Mouse (Mus musculus) midbrain, embryonic 14.5 days (tissue): ENCODE measurements at regions not wholly inside any gene's neighbourhood (a gene's known extent, or its start where the extent isn't known, plus 50 kb on each side); places are given as distances from the start of the nearest gene placed in this dataset. TPM values are rescaled to one million over a fixed set of nuclear protein-coding genes. Genes with fewer than 3 reads are reported as not detected.

ENCODE experiments used
- ATAC-seq: fragments of 200-750 bp; cut with Nextera tagmentation; 2 replicates; pipeline ENCODE4 v1.8.0; 2017; ENCODE audit warnings: moderate number of reproducible peaks, moderate library complexity; ENCODE audit not compliant: low FRiP score, low TSS enrichment
- DNase-seq: peaks from one replicate; pipeline ENCODE4 v3.0.0-alpha.2; 2015
- H3K27ac ChIP-seq: fragments of 300-500 bp; sonication (generic); replicated peaks from 2 replicates; pipeline ENCODE4 v1.5.1; 2014; ENCODE audit warnings: mild to moderate bottlenecking, low read depth, low read length, moderate library complexity
- H3K27me3 ChIP-seq: fragments of 300-500 bp; sonication (generic); 2 replicates; pipeline ENCODE4 v1.6.1; 2014; ENCODE audit warnings: low read length, control low read depth, mixed read lengths; ENCODE audit not compliant: control insufficient read depth, insufficient read depth
- H3K36me3 ChIP-seq: fragments of 300-500 bp; sonication (generic); 2 replicates; pipeline ENCODE4 v1.6.1; 2014; ENCODE audit warnings: low read length, control low read depth; ENCODE audit not compliant: control insufficient read depth, insufficient read depth
- H3K4me1 ChIP-seq: fragments of 300-500 bp; sonication (generic); 2 replicates; pipeline ENCODE4 v1.6.1; 2014; ENCODE audit warnings: mild to moderate bottlenecking, antibody characterized with exemption, low read length, control low read depth; ENCODE audit not compliant: control insufficient read depth, insufficient read depth
- H3K4me2 ChIP-seq: fragments of 300-500 bp; sonication (generic); 2 replicates; pipeline ENCODE4 v1.6.1; 2014; ENCODE audit warnings: mild to moderate bottlenecking, low read length, moderate library complexity
- H3K4me3 ChIP-seq: fragments of 300-500 bp; sonication (generic); replicated peaks from 2 replicates; pipeline ENCODE4 v1.5.1; 2014; ENCODE audit warnings: low read depth, low read length
- H3K9ac ChIP-seq: fragments of 300-500 bp; sonication (generic); replicated peaks from 2 replicates; pipeline ENCODE4 v1.6.1; 2014; ENCODE audit warnings: mild to moderate bottlenecking, low read length, moderate library complexity
- H3K9me3 ChIP-seq: fragments of 300-500 bp; sonication (generic); 2 replicates; pipeline ENCODE4 v1.6.1; 2016; ENCODE audit warnings: low read length, control low read depth, mixed read lengths; ENCODE audit not compliant: control insufficient read depth
- WGBS: fragments of 180-500 bp; shearing (Covaris S2); extraction: QIAGEN DNeasy Blood & Tissue Kit; methylation state at CpG from one replicate; pipeline ENCODE4 v1.1.7; 2014; 5-methylcytosine and 5-hydroxymethylcytosine counted together
- microRNA-seq: library from miRNA; unstranded; fragments of <30 nt; microRNA quantifications from one replicate; pipeline ENCODE4, GENCODE M21; 2016

GRCm38 (mm10) chr17:45176340-45176739, 257.2 kb downstream of the Cdc5l start:
- H3K4me1 ChIP-seq: no peaks in the 10 kb centered on the region
- no peak overlapping the region for H3K27ac ChIP-seq
- no peak for ATAC-seq
- no peak overlapping the region for H3K4me2 ChIP-seq
- no peaks in the 10 kb centered on the region for H3K27me3 ChIP-seq
- 79% methylated on average over 4 of the region's 4 CpGs for WGBS
- no peak overlapping the region for H3K9ac ChIP-seq
- H3K36me3 ChIP-seq: no peaks in the 10 kb centered on the region
- 0 out of 2 replicates have a peak, but pooled peaks cover 6% of the 10 kb centered on the region for H3K9me3 ChIP-seq
- DNase-seq: no peak
- no peak overlapping the region for H3K4me3 ChIP-seq

GRCm38 (mm10) chr17:45169257-45169994, 264.1 kb downstream of the Cdc5l start:
- peak; percentile 47 for DNase-seq
- Histone ChIP-seq H3K36me3 (no peaks in the 10 kb centered on the region), H3K9ac (no peak overlapping the region), H3K9me3 (no peaks in the 10 kb centered on the region), H3K27ac (no peak overlapping the region), H3K4me1 (no peaks in the 10 kb centered on the region; the same call in 1 of the 2 replicates), H3K4me2 (no peak overlapping the region), H3K27me3 (no peaks in the 10 kb centered on the region), H3K4me3 (no peak overlapping the region)
- 0 out of 2 replicates have a peak, but pooled peaks have one; percentile 18 for ATAC-seq
- 49% methylated on average over 10 of the region's 10 CpGs for WGBS

Small RNA genes in the stretch of these regions (microRNA-seq; reads per million reads assigned to microRNA genes)
- not detected for gene Gm24979
